Mouse (Mus musculus) embryo, embryonic 10 days (tissue): ENCODE measurements around the gene Cox6a2.
"Not testable (repeated sequence)": the region's sequence is repeated elsewhere in the genome, so short reads cannot be mapped to it uniquely, and the experiment has no call there.

Source experiments
- DNase-seq: peaks from one replicate; pipeline ENCODE4 v3.0.0-alpha.2; 2015; ENCODE audit warnings: low spot score

The Cox6a2 gene

GRCm38 (mm10) chr7:128234796-128235195 is 28.6 kb upstream of the Cox6a2 start:
- no peak for DNase-seq

DNA sequence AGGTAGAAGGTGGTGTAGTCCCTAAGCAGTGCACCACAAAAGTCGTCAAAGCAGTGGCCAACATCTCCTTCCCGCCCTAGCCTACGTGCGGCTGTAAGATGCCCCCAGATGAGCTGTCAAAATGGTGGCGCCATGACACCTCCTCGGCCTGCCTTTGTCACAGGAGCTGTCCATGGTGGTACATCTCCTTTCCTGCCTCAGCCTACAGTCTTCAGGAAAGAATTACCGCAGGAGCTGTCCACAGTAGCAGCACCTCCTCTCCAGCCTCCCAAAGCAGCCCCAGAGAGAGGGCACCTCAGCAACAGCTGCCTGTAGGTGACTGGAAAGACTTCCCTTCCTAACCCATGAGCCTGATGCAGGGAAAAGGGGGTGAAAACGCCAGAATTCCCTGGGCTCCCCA is 25.6 kb upstream of the Cox6a2 start:
- DNase-seq: peak; percentile 48

- no peak for DNase-seq
Observed at GRCm38 (mm10) chr7:128220936-128221335, 14.7 kb upstream of the Cox6a2 start.

GRCm38 (mm10) chr7:128219952-128220351 is 13.8 kb upstream of the Cox6a2 start:
- DNase-seq: no peak

DNA sequence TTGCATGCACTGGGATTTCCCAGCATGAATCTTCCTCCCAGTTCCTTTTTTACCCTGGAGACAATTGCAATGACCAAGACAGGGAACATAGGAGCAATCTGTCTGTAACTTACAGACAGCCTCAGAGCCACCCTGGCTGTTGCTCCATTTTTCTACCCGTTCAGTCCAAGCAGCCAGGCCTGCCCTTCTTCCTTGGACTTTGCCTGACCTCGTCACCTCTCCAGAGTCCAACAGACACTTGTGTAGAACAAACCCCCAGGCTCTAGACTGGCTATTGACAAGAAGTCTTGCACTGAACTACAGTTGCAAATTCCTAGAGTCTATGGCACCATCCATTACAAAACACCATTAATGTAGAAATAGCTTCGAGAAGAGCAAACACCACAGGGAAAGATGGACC is 3.6 kb upstream of the Cox6a2 start:
- DNase-seq: peak; percentile 11

- DNase-seq: peak; percentile 89
Observed at GRCm38 (mm10) chr7:128208187-128208586, 2.0 kb upstream of the Cox6a2 start.

DNA sequence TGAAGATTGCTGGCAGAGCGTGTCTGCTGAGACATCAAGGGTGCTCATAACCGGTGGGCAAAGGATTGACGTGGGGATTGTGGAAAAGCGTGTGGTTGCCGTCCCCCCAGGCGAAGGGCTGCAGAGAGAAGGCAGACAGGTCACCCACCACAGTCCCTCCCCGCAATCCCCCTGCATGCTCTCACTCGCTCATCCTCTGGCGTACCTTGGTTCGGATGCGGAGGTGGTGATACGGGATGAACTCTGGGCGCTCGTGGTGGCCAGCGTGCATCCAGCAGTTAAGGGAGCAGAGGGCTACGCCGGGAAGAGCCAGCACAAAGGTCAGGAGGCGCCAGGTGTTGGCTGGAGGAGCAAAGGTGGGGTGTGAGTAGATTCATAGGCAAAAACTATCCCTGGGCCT is 492 bp downstream of the Cox6a2 start:
- DNase-seq: no peak

- DNase-seq: no peak
Observed at GRCm38 (mm10) chr7:128204179-128204578, 2.0 kb downstream of the Cox6a2 start.

DNA sequence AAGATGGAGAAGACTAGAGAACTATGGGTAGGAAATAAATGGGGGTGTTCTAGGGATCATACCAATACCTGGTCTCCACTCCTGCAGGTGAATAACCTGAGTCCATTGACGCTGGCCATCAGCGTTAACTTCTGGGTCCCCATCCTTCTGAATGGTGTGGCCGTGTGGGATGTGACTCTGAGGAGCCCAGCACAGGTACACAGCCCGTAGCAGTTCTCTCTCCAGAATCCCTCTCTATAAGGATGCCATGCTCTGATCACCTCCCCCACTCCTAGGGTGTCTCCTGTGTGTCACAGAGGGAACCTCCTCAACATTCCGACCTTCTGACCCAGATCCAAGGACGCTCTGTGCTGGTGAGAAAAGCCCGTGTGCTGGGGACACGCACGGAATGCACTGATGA is 3.1 kb downstream of the Cox6a2 start:
- no peak for DNase-seq

DNA sequence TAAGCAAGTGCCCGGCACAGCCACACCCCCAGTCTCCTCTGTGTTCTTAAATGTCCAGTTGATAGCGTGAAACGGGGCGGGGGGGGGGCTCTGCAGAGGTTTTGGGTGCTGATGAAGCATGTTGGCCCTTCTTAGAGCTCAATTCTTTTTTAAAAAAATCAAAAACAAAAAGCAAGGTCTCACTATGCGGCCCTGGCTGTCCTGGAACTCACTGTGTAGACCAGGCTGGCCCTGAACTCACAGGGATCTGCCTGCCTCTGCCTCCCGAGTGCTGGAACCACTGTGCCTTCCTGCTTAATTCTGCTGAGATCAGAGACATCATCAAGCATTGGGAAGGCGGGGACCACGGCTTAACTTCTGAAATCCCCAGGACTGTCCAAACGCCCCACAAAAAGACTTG is 4.6 kb downstream of the Cox6a2 start:
- no peak for DNase-seq

- no peak for DNase-seq
Observed at GRCm38 (mm10) chr7:128181691-128182090, 24.5 kb downstream of the Cox6a2 start.

- no peak for DNase-seq
Observed at GRCm38 (mm10) chr7:128180546-128180945, 25.6 kb downstream of the Cox6a2 start.

DNA sequence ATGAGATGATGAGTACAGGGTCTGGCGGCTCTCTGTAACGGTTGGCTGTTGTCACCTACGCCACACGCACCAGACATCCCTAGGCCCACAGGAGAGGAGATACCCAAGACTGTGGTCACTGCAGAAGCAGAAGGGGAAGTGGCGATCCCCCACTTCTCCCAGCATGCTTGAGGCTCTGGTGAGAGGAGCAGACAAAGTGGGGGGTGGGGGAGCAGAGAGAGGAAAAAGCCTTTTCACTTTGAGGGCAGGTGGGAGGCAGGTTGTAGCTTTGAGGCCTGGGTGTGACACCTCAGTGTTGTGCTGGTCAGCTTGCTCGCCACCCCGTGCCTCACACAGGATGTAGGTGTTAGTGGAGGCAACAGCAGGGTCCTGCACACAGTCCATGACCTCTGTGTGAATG is 26.1 kb downstream of the Cox6a2 start:
- no peak for DNase-seq

DNA sequence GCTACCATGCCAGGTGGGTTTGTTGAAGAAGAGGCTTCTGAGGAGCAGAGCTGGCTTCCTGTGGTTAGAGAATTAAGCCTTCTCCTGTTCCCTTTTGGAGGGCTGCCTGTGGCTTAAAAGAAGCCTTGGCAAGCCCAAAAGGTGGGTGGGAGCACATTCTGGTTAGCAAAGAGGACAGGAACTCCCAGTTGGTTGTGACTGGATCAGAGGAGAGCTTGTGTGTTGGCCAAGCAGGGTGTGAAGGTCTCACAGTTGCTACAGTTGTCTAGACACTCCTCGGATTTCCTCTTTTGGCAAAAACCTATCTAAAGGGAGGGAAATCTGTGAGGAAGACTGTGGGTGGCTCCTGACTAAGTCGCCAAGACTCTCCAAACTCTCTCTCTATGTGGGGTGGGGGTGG is 27.8 kb downstream of the Cox6a2 start:
- DNase-seq: no peak

DNA sequence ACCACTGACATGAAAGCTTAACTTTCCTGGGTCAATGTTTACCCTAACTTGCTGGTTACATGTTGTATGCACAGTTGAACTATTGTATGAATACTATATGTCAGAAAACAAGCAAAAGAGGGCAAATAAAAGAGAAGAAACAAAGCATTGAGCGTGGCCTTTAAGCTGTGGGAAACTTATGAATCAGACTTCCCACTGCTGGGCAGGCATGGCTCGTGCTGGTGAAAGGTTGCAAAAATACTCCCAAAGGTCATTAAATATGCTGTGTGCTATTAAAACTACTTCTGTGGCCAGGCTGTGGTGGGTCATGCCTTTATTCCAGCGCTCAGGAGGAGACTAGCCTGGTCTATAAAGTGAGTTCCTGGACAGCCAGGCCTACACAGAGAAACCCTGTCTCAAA is 36.2 kb downstream of the Cox6a2 start:
- no peak for DNase-seq

GRCm38 (mm10) chr7:128166391-128166790 is 39.8 kb downstream of the Cox6a2 start:
- no peak for DNase-seq

DNA sequence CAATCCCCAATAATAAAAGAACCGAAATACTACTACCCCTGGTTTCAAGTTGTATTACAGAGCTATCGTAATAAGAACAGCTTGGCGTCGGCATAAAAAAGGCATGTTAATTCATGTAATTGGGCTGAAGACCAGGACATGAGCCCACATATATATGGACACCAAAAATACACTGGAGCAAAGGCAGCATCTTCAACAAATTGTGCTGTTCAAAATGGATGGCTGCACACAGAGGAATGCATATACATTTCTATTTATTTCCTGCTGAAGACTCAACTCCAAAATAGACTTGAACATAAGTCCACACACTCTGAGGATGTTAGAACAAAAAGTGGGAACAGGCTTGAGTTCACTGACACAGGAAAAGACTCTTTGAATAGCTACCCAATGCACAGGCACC is 42.2 kb downstream of the Cox6a2 start:
- DNase-seq: no peak

DNA sequence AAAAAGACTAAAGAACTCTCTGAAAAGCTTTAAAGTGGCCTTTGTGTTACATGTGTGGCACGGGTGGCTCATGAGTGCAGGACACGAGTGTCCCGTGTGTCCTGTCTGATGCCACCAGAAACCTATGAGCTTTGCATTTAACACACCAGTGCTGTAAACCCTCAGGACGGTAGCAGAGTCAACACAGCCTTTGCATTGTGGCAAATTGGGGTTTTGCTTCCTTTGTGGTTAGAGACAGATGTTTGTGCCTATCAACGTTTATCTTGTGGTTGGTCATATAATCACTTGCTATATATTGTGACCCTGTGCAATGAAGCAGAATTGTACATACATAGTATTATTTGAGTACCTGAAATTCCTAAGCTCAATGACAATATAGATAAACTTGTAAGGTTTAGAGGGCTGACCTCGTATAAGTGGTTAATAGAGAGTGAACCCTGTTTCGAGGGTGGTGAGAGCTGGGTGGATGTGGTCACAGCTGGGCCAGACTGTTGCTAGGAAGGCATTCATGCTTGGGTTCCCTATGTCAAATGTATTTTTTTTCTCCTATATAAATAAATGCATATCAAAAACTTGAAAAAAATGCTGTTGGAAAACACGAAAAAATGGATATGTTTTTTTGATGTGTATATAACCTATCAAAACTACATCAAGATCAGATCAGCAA is 47.4 kb downstream of the Cox6a2 start:
- not testable (repeated sequence) for DNase-seq
